Mouse (Mus musculus): Measurements from ENCODE around the gene Smyd5.

- TF ChIP-seq CTCF (IDR thresholded peaks at IDR 0.05; ENCODE audit: borderline replicate concordance, insufficient read depth, low read length) (0 out of 2 replicates have a peak, but pooled peaks have one; percentile 25), POLR2A (IDR thresholded peaks at IDR 0.05; ENCODE audit: low read depth, low read length) (peak; percentile 48; the same call in 1 of the 2 replicates)
These were observed 19.2 kb downstream of the Smyd5 start, which contains the start of gene Cct7 for GRCm38 (mm10) chr6:85450697-85451663.

Data from embryonic fibroblast, embryonic 13.5 days (primary cell).